Mouse (Mus musculus): ENCODE data around the gene Map4k2.
"Not testable (repeated sequence)": the region's sequence is repeated elsewhere in the genome, so short reads cannot be mapped to it uniquely, and the experiment has no call there.

The Map4k2 gene

DNA sequence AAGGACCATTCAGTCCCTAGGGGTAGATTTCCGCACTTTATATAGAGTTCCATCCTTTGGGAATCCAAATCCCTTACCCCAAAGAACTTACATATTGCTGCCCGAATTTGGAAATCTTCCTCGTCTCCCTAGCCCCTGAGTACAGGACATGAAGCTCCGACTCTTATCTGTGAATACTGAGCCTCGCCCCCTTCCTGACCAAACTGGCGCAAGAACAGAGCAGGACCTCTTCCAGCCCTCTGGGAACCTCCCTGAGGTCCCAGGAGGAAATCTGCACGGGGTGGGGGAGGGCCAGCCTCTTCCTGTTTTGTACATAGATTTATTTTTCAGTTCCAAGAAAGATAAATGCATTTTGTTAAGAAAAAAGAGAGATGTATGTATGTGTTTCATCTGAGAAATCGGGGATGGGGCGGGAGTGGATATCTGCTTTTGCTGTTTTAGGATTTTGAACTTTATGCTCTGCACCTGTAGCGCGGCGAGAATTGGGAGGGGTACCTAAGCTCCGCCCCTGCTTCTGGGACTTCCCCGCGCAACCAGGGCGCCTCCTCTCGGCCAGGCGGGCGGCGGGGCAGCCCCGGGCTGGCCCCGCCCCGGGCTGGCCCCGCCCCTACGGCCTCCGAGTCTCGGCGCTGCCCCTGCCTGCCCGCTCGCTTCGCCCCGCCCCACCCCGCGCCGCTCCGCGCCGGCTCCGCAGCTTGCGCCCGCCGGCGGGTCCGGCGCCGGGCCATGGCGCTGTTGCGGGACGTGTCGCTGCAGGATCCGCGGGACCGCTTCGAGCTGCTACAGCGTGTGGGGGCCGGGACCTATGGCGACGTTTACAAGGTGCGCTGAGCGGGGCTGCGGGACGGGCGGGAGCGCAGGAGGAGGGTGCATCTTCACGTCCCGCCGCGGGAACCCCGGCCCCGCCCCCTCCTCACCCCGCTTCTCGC, at the start of gene Map4k2:
Gene Map4k2 (plus strand): TSS at position 612 of the 929 bp plus-strand sequence.
- DNase-seq (ENCODE audit: low read depth, low spot score) = no peak

DNA sequence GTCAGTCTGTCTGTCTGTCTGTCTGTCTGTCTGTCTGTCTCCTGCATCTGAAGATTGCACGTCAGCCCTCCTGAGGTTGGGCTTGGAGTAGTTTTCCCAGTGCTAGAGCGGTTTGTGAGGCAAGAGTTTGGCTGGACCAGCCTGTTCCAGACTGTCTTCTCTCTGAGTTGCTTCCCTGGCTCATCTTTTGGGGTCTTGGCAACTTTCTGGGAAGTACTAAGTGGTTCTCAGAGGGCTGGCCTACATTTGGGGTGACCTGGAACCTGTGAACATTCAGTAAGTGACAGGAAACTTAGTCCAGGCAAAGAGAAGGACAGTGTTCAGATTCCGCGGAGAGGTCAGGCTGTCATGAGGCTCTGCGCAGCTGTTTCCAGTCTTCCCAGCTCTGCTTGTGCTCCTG, 48.7 kb upstream of the Map4k2 start:
- no peak for DNase-seq (ENCODE audit: low read depth, low spot score)

DNA sequence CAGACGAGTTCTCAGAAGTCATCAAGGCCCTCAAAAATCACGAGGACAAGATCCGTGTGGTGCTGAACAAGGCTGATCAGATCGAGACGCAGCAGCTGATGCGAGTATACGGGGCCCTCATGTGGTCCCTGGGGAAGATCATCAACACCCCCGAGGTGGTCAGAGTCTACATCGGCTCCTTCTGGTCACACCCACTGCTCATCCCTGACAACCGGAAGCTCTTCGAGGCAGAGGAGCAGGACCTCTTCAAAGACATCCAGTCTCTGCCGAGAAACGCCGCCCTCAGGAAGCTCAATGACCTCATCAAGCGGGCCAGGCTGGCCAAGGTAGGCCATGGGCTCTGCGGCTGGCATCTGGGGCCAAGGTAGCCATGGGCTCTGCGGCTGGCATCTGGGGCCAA, 46.6 kb upstream of the Map4k2 start:
- DNase-seq (ENCODE audit: low read depth, low spot score) = no peak

DNA sequence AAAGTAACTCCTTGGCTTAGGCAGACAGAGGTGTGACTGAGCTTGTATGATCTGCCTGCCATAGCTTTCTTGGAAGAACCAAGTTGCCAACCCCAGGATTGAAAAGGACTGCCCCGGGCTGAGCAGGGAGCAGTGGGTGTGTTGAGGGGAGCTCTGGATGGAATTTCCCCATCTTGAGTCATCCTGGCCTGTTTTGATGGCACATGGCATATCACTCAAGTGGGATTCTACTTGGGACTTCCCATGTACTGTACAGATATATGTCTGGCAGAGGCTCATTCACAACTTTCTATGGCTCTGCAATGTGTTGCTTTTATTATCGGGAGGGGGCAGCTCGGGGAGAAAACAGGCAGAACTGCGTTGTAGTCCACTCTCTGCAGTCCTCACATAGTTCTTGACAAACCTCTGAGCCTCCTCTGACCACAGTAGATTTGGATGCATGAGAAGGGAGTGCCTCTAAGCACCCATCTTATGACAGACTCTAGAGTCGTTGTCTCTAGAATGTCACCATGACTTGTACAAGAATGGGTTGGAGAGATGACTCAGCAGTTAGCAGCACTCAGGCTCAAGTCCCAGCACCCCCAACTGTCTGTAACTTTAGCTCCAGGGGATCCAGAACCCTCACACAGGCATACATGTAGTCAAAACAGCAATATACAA, 44.3 kb upstream of the Map4k2 start:
- no peak for DNase-seq (ENCODE audit: low read depth, low spot score)

DNA sequence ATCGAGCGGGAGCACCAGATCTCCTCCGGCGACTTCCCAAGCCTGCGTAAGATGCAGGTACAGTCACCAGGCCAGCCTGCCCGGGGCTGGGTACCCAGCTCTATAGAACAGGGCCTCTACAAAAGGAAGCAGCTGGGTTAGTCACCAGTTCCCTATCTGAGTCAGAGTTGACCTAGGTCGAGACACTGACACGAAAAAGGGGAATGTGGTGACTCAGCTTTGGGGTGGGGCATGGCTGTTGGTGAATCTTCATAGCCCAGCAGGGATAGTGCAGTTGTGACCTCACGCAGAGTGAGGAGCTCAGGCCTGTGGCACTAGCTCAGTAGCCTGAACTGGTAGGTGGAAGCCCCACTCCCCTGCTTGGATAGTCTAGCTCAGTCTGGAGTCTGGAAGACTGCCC, 43.3 kb upstream of the Map4k2 start:
- DNase-seq (ENCODE audit: low read depth, low spot score) = no peak

DNA sequence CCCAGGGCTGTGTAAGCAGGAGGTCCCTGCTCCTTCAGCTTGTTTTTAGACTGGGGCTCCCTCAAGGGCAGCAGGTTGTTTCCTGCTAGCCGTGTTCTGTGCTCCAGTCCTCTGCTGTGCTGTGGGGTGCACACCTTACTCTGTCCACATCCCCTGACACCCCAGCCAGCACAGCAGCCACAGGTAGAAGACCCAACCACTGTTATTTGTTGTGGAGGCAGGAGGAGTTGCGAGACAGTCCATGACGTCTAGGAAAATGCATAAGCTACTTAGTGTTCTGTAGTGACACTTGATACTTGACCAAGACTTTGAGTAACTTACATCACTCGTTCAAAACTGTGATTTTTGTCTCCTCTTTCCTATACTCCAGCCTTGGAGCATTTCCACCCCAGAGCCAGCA, 41.9 kb upstream of the Map4k2 start:
- no peak for DNase-seq (ENCODE audit: low read depth, low spot score)

DNA sequence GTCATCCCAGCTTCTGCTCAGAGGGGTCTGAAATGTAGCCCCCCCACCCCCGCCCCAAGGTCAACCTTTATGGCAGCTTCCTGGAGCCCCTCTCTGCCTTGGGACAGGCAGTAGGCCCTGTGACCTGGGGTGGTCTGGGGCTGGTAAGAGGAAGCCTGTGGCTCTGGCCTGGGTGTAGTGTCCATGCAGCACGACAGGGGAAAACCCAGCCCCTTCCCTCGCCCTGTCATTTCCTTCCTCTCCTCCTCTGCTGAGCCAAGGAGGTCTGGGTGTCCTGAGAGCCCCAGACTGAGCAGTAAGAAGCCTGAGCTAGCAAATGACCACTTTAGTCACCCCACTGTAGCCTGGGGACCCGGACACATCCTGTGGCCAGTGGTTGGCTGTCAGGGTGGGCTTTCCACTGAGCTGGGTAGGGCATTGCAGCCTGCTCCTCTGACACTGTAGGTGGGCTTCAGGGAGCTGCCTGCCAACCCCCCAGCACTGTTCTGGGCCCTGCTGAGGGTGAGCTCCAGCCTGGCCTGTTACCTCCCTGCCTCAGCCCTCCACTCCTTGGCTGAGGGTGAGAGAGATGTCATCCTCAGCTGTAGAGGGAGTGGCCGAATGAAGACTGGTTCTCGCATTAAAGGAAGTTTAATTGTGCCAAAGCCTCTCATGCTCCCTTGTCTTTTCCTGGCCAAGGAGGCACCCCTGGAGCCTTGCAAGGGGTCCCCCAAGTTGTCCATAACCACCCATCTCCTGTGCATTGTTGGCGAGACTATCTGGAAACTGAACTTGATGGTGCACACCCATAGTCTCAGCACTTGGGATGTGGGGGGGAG, 41.3 kb upstream of the Map4k2 start:
- DNase-seq (ENCODE audit: low read depth, low spot score) = no peak

DNA sequence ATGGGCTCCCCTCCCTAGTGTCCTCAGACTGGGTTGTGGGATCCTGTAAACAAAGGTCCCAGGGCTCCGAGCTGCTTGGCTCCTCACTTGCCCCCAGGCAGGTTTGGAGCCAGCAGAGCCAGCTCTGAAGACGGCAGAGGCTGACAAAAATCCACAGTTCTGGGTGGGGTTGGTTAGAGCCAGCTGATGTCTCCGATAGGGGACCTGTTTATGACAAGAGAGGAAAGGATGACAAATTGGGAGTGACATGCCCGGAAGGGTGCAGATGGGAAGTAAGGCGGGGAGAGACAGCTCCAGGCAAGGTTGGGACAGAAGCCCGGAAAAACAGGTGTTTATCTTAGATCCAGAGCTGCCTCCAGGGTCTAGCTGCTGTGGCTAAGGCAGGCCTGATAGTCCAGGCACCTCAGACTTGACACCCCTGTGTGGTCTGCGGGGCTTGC, 40.5 kb upstream of the Map4k2 start:
- no peak for DNase-seq (ENCODE audit: low read depth, low spot score)

DNA sequence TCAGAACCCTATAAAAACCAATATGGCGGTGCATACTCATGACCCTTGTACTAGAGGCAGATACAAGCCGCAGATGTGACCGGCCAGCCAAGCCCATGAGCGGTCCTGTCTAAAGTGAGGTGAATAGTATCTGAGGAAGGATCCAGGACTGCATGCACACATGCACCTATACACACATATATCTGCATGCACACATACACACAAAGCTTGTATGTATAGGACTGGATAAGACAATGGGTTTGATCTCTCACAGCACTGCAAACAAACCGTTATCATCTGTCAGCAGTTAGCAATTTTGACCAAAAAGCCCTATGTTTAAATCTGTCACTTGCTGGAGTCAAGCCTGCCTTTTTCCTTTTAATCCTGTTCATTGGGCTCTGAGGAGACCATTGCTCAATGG, 38.8 kb upstream of the Map4k2 start:
- no peak for DNase-seq (ENCODE audit: low read depth, low spot score)

DNA sequence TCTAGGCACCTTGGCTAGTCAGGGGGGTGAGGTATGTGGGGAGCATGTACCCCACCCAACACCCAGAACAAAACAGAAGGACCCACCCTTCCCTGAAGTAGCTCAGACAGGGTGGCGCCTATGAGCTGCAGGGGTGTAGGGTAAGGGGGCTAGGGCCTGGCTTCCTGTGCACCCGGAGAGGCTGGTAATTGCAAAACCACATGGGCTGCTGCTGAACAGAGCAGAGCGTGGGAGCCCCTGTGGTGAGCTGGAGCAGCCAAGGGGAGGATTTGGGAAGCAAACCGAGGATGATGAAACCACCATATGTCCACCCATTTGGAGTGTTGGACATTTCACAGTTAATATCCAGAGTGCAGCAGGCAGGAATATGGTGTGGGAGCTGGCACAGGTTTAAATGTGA, 38.4 kb upstream of the Map4k2 start:
- DNase-seq (ENCODE audit: low read depth, low spot score) = no peak

DNA sequence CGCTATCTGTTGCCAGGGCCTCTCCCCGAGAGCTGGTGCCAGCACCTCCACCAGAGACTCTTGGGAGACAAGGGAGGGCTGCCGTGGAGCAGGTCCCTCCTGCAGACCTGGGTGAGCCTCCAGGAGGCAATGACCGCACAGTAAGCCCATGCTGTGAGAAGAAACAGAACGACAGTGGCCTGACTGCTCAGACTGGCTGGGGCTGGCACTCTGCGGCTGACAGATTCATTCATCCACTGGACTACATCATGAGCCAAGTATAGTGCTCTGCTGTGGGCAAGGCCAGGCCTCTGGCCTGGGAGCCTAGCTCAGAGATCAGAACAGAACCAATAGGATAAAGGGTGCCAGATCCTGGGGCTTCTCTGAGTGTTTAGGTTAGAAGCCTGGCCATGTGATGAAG, 37.1 kb upstream of the Map4k2 start:
- no peak for DNase-seq (ENCODE audit: low read depth, low spot score)

DNA sequence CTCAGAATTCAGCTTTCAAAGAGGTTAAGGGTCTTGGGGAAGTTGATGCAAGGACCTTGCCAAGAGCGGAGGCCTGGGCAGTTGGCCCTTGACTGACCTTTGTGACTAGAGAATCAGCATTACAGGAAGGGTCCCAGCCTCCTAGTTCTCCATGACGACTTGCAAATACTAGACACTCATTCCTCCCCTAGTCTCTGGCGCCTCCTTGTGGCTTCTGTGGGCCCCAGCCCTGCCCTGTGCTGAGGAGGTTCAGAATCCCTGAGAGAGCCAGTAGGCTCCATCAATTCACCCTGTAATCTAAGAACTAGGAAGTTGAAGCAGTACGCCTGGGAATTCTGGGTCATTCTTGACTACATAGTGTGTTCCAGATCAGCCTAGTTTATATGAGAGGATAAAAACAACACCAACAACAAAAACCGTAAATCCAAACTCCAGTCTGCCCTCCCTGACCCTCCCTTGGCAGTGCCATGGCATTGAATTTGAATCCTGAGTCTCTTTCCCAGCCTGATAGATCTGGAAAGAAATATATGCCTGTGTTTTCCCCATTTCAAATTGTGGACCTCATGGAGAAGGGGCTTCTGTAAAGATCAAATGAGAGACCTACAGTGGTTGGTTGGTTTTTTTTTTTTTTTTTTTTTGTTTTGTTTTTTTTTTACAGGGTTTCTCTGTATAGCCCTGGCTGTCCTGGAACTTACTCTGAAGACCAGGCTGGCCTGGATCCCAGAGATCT, 36.0 kb upstream of the Map4k2 start:
- DNase-seq (ENCODE audit: low read depth, low spot score) = no peak

DNA sequence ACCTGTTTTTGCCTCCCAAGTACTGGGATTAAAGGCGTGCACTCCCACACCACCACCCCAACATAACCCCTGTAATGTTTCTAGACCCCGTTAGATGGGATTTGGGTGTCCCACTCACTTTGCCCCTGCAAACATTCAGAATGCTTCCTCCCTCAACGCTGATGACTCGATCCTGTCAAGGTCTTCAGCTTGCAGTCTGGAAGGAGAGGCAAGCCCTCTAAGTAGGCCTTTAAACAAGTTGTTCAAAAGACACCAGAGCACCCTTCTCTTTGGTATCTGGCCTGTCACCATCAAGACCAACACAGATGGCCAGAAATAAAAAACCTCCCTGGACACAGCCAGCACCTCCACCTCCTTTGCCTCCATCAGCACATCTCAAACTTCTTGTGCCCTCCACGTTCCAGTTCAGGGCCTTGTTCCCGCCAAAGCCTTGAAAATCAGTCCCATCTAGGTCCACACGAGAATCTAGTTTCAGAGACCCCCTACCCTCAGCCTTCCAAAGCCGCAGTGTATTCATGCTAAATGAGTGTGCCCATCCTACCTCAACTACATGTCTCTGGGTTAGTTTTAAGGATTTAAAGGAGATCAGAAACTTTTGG, 35.3 kb upstream of the Map4k2 start:
- no peak for DNase-seq (ENCODE audit: low read depth, low spot score)

DNA sequence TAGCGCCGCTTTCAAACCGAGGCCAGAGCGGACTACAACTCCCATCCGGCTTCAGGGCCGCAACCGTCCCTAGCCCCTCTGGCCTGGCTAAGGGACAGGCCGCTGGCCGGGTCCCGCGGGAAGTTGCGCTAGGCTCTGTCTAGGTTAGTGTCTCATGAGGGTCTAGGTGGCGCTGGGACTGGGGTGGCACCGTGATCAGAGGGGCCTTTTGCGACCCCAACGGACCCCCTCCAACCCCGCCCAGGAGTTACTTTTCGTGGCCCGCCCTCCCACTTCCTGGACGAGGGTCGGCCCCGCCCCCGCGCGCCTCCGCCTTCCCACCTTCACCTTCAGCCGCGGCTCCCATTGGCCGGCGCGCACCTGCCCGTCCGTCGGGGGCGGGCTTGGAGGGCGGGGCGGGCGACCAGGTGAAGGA, 34.8 kb upstream of the Map4k2 start, which contains the start of gene Cdc42bpg:
Gene Cdc42bpg (plus strand): TSS at position 320 of the 415 bp plus-strand sequence.
- DNase-seq (ENCODE audit: low read depth, low spot score) = no peak

DNA sequence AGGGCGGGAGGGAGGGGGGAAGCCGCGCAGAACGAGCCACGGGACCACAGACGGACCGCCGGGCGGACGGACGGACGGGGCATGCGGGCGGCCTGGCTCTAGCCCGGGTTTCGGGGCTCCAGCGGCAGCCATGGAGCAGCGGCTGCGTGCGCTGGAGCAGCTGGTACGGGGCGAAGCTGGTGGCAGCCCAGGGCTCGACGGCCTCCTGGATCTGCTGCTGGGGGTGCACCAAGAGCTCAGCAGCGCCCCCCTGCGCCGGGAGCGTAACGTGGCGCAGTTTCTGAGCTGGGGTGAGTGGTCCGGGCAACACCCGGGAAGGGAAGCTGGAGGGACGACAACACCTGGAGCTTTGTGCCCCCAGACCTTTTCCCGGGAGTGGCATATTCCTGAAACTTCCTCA, 34.3 kb upstream of the Map4k2 start:
- DNase-seq (ENCODE audit: low read depth, low spot score) = no peak

DNA sequence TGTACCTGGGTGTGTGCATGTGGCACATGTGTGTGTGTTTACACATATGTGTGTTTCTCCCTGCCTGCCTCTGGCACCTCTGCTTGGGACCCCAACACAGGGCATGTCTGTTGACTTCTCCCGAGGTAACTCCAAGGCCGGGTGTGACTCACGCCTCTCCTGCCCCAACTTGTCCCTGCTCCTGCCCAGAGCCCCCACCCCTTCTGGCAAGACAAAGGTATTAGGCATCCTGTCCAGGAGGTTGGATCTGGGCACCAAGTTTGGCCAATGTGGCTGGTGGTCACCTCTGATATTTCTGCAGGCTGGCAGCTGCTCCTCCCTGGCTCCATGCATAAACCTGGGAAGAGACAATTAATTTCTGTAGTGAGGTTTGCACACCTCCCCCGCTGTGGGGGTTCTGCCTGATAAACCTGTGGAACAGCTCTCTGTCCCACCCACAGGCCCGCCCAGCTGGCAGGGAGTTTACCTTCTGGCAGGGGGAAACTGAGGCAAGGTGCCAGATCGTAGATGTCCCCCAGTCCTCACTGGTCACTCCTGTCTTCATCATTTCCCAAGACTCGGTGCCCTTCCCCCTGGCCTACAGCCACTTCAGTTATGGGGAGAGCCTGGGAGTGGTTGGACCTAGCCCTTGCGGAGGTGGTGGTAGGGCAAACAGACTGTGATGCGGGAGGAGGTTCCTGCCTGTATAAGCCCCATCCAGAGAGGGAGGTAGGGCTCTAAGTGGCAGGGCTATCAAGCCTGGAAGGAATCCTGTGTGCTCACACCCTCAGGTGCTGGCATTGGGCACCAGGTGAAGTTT, 33.0 kb upstream of the Map4k2 start:
- DNase-seq (ENCODE audit: low read depth, low spot score) = no peak

DNA sequence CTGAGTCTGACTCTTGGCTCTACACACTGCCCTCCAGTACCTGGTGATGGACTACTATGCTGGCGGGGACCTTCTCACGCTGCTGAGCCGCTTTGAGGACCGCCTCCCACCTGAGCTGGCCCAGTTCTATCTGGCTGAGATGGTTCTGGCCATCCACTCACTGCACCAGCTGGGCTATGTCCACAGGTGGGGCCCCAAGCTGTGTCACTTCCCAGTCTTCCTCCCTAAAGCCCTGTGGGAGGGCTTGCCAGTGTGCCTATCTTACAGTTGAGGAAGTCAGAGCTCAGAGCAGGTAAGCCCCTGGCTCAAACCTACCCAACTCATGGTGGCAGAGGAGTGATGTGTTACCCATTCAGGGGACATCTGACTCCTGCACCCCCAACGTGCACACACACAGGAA, 30.8 kb upstream of the Map4k2 start:
- DNase-seq (ENCODE audit: low read depth, low spot score) = no peak

DNA sequence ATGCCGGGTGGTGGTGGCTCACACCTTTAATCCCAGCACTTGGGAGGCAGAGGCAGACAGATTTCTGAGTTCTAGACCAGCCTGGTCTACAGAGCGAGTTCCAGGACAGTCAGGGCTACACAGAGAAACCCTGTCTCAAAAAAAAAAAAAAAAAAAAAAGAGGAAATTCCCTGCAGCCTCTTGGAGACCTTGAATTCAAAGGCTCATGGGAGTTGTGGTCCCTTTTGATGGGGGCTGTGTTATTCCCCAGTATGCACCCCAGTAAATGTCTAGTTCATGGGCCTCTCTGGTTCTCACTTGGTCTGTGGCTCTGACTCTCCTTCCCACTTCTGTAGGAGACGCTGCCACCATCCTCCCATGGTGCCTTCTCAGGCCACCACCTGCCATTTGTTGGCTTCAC, 29.2 kb upstream of the Map4k2 start:
- not testable (repeated sequence) for DNase-seq (ENCODE audit: low read depth, low spot score)

DNA sequence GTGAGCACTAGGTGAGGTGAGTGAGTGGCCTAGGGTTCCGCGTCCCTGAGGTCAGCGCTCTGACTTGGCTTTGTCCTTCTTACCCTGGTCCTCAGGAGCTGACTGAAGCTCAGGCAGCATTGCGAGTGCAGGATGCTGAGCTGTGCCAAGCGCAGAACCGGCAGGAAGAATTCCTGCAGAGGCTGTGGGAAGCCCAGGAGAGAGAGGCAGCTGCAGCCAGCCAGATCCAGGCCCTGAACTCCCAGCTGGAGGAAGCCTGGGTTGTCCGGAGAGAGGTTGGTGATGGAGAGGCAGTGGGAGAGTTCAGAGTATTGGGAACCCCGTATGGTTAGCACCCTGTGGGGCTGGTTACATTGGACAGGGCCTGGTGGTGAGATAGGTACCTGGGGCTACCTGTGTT, 27.1 kb upstream of the Map4k2 start:
- DNase-seq (ENCODE audit: low read depth, low spot score) = no peak

DNA sequence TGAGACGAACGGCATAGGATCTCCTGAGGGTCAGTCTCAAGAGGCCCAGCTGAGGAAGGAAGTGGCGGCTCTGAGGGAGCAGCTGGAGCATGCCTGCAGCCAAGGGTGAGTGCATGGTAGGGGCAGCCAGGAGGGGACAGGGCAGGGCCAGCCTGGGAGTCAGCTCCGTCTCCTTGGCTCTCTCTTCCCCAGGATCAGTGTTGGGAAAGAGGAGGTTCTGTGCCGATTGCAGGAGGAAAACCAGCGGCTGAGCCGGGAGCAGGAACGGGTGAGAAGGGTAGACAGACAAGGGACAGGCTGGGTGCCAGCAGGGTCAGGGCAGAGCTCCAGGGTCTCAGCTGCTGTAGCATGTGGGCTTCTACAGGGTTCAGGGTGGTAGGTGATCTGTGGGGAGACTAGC, 26.4 kb upstream of the Map4k2 start:
- DNase-seq (ENCODE audit: low read depth, low spot score) = no peak

Data from brain, embryonic 18.5 days (tissue).